Mouse (Mus musculus) gastrocnemius, postnatal 36 days (tissue): ENCODE data around the gene Dusp16. TPM values are rescaled to one million over a fixed set of nuclear protein-coding genes. Genes with fewer than 3 reads are reported as not detected.

Experiments
- DNase-seq, 2 experiments: peaks; one replicate each; pipeline ENCODE4 v3.0.0; 2022
- intact Hi-C: fragments of 180-260 bp; cut with DNase I; formaldehyde crosslinking; loops from one replicate; pipeline ENCODE4 v1.15.1; 2025
- total RNA-seq, 2 experiments: library from RNA; stranded (reverse); gene quantifications; 2 replicates each; pipeline ENCODE4 v1.2.3; 2021

Gene Dusp16
- total RNA-seq, 2 experiments from 2014 or later = 14.4 to 16.4 TPM

DNA sequence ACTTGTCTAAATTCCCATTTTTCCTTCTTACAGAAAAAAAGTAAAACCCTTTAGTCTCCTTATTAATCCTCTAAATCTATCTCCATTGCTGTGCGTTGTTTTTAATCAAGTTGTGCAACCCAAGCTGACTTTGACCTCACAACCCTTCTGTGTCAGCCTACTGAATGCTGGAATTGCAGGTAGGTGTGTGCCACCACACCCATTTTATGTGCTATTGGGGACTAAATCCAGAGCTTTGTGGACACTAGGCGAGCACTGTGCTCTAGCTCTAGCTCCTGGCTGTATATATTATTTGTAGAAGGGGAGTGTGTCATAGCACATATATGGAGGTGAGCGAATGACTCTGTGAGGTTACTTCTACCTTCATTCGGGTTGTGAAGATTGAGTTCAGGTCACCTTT, 41.3 kb downstream of the Dusp16 start:
- no peak for DNase-seq
- intact Hi-C loops = no loop called here

- DNase-seq = no peak
- intact Hi-C loops = no loop called here
These were observed 44.3 kb downstream of the Dusp16 start for GRCm38 (mm10) chr6:134748126-134748525.

DNA sequence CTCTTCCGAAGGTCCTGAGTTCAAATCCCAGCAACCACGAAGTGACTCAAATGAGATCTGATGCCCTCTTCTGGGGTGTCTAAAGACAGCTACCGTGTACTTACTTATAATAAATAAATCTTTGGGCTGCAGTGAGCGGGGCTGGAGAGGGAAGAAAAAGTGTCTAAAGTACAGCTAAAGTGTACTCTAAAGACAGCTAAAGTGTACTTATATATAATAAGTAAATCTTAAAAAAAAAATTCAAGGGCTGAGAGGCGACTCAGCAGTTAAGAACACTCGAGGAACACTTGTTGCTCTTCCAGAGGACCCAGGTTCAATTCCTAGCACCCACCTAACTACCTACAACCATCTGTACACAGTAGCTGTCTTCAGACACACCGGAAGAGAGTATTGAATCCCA, 46.5 kb downstream of the Dusp16 start:
- intact Hi-C loops = no loop called here
- no peak for DNase-seq

DNA sequence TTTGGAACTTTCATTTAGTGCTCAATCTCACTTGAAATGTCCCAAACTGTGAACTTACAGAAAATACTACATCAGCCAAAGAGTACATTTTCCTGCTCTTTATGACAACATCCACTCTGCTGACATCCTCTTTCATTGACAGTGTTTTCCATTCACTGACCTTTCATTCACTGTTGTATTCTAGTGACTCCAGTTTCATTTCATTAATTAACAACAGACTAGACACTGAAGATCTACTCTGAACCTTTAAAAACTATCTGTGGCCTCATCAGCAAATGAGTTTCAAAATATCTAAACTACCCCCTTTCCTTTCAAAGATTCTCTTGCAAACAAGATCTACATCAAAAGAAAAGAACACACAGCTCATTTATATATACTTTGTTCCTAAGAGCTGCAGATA, 48.9 kb downstream of the Dusp16 start:
- DNase-seq = no peak
- intact Hi-C loops = no loop called here

DNA sequence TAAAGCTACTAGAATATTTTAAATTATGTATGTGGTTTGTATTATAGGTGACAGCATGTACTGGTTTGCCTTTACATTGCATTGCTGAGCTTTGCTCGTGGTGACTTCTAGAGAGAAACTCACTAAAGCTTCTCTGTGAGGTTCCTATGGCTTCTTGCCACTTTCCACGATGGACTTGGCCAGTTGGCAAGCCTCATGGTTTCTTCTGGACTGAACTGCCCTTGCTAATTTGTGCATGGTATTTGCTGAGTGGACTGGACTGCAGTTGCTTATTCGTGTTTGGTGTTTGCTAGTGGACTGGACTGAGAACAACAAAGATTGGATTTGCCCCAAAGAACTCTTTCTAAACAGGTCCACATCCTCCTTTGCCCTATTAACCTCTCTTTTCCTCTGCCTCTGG, 55.6 kb downstream of the Dusp16 start:
- DNase-seq = no peak
- intact Hi-C loops = no loop called here

DNA sequence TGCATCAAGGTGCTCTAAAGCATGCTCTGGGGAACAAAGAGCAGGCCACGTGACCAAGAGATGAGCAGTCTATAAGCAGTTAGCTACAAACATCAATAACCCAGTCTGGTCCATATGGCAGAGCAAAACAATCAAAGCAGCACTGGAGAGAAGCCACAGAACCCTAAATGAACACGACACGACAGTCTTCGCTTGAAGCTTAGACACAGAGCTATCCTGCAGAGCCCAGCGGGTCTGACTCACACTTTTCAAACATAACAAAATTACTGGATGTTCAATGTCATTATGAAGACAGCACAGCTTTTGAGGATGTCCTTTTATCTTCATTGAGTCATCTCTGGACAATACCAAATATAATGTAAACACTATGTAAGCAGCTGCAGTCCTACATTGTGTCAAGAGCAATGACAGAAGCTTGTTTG, 58.6 kb downstream of the Dusp16 start:
- no peak for DNase-seq
- intact Hi-C loops = no loop called here

- intact Hi-C loops = no loop called here
These were observed 59.6 kb downstream of the Dusp16 start for GRCm38 (mm10) chr6:134732813-134733212.

DNA sequence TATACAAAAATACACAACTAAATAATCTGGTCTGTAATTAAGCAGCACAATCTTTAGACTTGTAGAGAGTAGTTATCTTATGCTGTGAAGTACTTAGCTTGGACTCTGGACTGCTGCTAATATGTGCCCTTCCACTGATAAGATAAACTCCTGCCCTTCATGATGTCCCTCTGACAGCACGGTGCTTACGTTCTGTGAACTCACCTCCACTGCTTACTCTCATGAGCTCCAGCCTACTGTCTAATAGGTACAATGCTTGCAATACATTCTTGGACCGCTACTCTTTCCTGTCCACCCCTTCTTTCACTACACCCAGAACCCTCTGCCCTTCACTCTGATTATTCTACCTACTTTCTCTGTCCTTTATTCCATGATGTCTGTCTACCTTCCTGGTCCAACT, 61.4 kb downstream of the Dusp16 start:
- no peak for DNase-seq
- intact Hi-C loops = no loop called here

More at GRCm38 (mm10) chr6:134732813-134733212, 59.6 kb downstream of the Dusp16 start:
- no peak for DNase-seq

DNA sequence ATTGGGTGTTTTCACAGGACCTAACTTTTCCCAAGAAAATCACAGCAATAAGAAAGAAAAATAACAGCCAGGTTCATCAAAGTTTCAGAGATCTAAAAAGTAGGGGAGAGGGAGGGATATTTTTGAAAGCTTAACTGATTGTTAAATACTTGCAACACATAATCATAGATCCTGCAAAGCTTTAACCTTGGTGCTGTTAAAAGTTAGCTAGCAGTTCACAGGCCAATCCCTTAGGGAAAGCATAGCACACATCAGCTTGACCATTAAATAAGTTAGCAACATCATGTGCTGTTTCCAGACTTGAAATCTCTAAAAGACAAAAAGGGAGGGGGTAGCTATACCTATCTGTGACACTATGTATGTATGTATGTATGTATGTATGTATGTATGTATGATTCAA, 67.0 kb downstream of the Dusp16 start:
- no peak for DNase-seq
- intact Hi-C loops = no loop called here

DNA sequence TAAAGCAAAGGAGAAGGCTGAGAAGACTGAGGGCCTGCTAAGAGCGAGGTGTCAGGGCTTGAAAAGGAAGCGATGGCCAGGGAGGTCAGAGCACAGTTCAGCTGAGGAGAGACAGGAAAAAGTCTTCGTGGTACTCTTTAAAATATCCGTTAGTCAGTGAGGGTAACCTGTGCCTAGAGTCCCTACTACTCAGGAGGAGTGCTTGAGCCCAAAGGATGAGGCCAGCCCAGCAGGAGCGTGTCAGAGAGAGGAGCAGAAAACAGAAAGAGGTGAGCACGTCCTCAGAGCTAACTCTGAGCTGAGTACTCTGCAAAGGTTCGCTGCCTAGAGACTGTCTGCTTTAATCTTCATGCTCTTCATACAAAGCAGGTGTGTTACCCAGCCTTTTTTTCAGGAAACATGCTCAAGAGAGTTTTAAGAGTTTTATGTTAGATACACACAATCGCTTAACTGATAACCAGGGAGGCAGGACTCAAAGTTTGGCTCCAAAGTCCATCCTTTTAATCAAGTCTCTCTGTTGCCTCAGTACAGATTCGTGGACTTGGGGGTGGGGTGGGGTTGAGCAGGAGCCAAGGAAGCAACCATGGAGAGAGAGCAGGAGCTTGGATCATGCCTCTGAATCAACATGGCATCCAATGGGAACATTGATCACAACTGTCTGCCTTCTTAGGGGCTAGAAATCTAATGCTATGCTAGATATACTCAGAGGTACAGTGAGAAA, 68.4 kb downstream of the Dusp16 start:
- no peak for DNase-seq
- intact Hi-C loops = no loop called here

DNA sequence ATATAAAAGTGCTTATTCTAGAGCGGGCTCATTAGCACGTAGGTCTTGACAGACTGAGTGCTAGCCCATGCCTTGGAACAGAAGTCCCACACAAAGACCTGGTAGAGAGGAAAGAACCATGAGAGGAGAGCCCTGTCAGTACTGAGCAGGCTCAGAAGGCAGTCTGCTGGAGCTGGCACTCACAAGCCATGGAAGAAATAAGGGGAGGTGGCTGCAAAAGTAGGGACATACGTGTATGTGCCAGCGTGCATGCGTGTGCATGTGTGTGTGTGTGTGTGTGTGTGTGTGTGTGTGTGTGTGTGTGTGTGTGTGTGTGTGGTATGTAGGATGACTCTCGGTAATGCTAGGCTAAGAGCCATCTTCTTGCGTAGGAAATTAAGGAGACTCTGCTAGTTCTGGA, 69.1 kb downstream of the Dusp16 start:
- no peak for DNase-seq
- intact Hi-C loops = no loop called here

- intact Hi-C loops = no loop called here
- no peak for DNase-seq
These were observed 69.5 kb downstream of the Dusp16 start for GRCm38 (mm10) chr6:134722906-134723305.

DNA sequence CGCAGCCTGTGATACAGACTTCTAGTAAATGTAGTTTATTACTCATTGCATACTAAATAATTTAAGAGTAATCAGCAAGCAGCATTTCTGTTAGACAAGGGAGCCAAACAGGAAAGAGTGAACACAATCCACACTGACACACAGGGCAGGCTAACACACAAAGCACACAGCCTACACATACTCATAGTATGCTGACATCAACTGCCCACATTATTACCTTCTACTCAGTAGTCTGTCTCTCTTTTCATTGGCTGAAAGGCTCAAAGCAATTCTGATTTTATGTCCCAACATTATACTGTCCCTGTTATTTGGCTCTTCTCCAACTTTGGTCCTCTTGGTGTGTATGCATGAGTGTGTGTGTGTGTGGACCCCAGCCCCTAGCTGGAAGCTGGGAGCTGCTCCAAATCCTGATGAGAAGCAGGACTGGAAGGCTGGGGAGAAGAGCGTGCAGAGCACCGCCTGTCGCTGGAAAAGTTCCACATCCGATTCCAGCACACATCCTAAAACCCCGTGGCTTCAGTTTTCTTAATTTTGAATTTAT, 70.6 kb downstream of the Dusp16 start:
- no peak for DNase-seq
- intact Hi-C loops = no loop called here

GRCm38 (mm10) chr6:134720150-134720549, 72.3 kb downstream of the Dusp16 start:
- intact Hi-C loops = no loop called here

DNA sequence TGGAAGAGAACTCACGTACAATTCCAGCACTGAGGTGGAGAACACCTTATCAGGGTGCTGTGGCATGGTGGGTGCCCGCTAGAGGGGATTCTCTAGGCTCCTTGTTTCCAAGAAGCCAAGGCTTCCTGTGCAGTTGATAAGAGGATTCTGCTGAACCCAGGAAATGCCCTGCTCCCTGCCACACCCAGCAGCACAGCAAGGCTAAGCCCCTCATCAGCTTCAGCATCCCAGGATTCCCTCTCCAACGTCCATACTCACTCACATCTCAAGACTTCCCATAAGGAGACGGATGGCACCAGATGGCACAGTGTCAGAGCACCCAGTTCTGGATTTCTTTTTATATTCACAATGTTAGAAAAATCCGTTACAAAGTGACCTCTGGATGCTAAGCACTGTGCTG, 73.3 kb downstream of the Dusp16 start:
- intact Hi-C loops = no loop called here
- DNase-seq = no peak

More at GRCm38 (mm10) chr6:134720150-134720549, 72.3 kb downstream of the Dusp16 start:
- DNase-seq = no peak

- no peak for DNase-seq
- intact Hi-C loops = no loop called here
These were observed 73.8 kb downstream of the Dusp16 start for GRCm38 (mm10) chr6:134718668-134719065.

DNA sequence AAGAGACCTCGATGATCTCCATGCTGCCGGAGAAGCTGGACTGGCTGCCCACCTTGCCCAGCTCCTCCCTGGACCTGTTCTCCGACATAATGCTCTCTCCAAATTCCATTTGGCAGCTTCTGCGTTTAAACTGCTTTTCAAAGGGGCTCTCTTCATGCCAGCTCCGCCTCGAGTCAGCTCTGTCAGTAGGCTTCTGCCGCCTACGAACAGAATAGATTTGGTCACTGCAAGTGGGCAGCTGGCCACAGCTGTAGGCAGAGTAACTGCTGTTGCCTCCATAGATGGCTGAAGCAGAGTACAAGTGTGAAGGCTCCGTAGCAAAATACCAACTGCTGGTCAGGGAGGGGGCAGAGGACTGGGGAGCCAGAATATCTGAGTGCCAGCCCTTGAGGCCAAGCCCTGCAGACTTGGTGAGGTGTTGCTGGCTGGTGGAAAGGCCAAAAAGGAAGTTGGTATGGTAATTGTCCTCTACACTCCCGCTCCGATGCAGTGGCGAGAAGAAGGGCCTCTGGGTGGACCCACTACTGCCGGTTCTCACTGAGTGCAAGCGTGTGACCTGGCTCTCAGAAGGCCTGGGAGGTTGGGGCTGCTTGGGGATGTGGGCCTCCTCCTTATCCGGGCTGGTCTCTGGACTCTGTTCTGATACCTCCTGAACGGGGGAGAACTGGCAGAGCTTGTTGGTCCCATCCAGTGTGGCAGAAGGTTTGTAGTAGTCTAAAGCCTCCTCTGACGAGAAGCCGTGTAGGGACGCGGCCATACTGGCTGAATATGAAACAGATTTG, 74.3 kb downstream of the Dusp16 start:
- DNase-seq = no peak
- intact Hi-C loops = no loop called here

- DNase-seq = no peak
- intact Hi-C loops = no loop called here
These were observed 76.2 kb downstream of the Dusp16 start for GRCm38 (mm10) chr6:134716168-134716587.

DNA sequence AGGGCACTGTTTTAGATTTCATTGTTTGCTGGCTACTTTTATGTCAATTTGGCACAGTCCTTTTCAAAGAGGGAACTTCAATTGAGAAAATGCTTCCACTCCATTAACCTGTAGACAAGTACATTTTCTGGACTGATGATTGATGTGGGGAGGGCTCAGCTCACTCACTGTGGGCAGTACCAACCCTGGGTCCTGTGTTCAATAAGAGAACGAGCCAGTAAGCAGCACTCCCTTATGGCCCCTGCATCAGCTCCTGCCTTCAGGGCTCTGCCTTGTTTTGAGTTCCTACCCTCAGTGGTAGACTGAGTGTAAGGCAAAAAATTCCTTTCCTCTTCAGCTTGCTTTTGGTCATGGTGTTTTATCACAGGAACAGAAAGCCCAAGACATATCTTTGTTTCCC, 78.5 kb downstream of the Dusp16 start:
- intact Hi-C loops = no loop called here

DNA sequence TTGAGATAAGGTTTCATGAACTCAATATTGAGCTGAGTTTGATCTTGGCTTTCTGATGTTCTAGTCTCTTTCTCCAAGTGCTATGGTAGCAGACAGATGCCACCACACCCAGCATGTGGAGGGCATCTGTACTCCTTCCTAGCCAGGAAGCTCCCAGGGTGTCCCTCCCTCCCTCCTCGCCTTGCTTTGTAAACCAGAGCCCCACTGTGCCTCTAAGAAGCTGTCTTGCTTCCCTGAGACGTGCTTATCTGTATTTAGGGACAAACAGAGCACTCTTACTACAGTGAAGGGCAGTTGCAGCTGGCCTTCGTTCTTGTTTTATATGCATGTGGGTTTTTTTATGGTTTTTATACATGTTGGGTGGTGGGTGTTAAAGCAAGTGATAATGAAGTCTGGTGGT, 79.1 kb downstream of the Dusp16 start:
- no peak for DNase-seq
- intact Hi-C loops = no loop called here

More for the DNA sequence above, 78.5 kb downstream of the Dusp16 start:
- DNase-seq = no peak

DNA sequence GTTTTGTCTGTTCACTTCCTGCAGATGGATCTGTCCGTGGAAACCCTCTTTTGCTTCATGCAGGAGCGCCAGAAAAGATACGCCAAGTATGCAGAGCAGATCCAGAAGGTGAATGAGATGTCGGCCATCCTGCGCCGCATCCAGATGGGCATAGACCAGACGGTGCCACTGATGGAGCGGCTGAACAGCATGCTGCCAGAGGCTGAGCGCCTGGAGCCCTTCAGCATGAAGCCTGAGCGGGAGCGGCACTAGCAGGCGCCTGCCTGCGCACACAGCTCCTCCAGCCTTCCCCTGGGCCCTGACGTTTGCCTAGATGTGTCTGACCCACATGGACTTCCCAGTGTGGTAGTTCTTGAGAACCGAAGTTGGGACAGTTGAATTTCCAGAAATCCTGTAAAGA, 82.4 kb downstream of the Dusp16 start:
- intact Hi-C loops = no loop called here

DNA sequence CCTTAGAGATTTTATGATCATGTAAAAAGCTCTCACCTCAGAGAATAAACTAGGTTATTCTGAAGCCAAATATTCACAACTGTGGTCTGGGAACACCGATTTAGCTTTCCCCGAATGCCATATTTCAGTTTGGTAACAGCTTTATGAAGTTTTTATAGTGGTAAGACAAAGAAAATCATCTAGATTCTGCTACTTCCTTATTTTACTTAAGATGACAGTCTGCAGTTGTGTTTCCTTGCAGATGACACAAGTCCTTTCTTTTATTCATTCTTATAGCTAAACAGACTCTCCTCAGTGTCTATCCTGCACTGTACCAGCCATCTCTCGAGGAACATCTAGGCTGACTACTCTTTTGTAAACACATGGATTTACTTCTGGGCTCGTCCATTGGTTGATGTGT, 86.0 kb downstream of the Dusp16 start:
- DNase-seq = no peak
- intact Hi-C loops = no loop called here

More for the DNA sequence above, 82.4 kb downstream of the Dusp16 start:
- no peak for DNase-seq
